Mouse (Mus musculus): ENCODE results near the gene Cnn2. TPM values are rescaled to one million over a fixed set of nuclear protein-coding genes. Genes with fewer than 3 reads are reported as not detected.

Gene Cnn2
- total RNA-seq, 2 experiments from 2014 or later, result 5.4 to 5.6 TPM

DNA sequence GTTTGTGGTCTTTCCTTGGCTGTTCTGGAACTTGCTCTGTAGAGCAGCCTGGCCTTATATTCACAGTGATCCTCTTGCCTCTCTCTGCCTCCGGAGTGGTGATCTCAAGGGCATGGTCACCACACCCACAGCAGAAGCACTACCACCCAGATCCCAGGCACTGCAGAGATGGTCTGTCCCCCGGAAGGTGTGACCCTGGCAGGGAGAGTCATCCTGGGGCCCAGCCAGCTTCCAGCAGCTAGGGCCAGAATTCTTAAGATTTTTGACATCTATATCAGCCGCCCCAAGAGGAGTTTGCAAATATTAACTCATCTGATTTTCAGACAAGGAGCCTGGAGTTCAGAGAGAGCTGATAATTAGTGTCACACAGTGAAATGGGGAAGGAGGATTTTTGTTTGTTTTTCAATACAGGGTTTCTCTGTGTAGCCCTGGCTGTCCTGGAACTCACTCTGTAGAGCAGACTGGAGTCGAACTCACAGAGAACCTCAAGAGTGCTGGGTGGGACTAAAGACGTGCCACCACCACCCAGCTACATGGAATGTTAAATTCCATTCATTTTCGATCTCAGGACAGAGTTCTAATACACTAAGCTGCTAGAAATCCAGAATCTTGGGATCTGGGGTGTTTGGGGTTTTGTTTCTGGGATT lies 2.0 kb upstream of the Cnn2 start:
- H3K4me3 ChIP-seq, result peak overlapping the region; percentile 79
- H3K27ac ChIP-seq, result peak overlapping the region; percentile 99
- no peak for TF ChIP-seq CTCF (conservative IDR thresholded peaks at IDR 0.05)
- DNase-seq (ENCODE audit: low spot score in 2 of 2), result no peak

DNA sequence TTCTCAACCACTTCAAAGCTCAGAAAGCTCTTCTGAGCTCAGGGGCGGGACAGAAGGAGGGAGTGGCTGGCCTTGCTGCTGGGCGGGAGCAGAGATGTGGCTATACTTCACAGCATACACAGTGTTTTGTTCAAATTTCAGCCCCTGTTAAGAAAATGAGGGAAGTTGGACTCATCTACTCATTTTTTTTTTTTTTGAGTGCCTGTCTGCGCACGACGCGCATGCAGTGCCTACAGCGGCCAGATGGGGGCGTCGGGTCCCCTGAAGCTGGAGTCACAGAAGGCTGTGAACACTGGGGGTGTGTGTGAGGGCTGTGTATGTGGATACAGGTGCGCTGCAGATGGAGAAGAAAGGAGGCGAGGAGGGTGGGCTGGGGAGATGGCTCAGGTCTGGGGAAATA lies 1.4 kb upstream of the Cnn2 start:
- Histone ChIP-seq H3K4me3 (peak overlapping the region; percentile 20; the same call in 1 of the 2 replicates), H3K27ac (peak overlapping the region; percentile 99)
- TF ChIP-seq CTCF (conservative IDR thresholded peaks at IDR 0.05), result peak; percentile 94
- DNase-seq (ENCODE audit: low spot score in 2 of 2), result peak; percentile 79 to 88

DNA sequence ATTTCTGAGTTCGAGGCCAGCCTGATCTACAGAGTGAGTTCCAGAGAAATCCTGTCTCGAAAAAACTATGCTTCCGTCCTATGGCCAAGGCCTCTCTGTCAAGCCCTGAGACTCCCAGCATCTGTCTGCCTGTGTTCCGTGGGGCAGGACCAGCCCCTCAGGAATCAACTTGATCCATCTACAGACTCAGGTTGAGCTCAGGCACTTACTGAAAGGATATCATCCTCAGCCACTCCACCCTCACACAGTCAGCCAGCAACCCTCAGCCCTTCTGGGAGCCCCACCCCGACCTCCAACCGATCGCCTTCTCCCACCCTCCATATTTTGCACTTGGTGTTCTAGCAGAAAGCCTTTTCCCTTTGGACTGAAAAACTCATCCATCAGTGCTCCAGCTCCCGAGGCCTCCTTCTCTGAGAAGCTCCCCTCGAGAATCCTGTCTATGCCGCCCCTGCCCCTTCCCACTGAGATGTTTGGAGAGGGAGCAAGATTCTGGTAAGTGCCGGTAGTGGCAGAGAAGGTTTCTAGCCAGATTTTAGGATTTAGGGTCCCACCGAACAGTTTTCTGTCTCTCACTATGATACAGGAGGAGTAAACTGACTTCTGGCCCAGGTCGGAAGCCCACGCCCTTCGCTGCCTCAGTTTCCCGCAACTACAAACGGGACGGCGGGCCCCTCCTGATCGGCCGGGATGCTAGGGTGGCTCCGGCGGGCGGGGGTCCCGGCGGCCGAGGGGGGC lies 446 bp upstream of the Cnn2 start:
- no peak for TF ChIP-seq CTCF (conservative IDR thresholded peaks at IDR 0.05)
- H3K27ac ChIP-seq, result peak overlapping the region; percentile 64
- H3K4me3 ChIP-seq, result peak overlapping the region; percentile 54
- no peak for DNase-seq (ENCODE audit: low spot score in 2 of 2)

DNA sequence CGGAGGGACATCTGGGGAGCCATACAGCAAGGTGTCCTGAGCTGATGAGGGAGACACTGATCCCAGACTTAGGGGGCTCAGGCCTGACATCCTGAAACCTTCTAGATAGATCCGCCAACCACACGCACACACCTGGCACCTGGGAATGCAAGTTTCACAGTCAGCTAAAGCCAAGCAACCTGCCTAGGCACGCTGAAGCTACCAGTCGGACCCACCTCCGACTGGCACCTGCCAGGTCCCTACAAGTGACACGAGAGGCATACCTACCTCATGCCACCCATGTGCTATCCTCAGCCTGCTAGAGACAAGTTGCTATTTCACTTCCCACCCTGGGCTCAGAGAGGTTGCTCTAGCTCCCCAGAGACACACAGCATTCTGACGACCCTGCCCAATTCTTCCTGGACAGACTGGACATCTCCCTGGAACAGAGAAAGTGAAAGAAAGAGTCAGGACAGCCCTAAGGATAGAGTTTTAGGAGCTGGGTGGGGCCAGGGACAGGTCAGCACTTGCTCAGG lies 945 bp downstream of the Cnn2 start:
- TF ChIP-seq CTCF (conservative IDR thresholded peaks at IDR 0.05), result no peak
- peak overlapping the region; percentile 54; the same call in 1 of the 2 replicates for H3K4me3 ChIP-seq
- no peak overlapping the region for H3K27ac ChIP-seq
- DNase-seq (ENCODE audit: low spot score in 2 of 2), result no peak

DNA sequence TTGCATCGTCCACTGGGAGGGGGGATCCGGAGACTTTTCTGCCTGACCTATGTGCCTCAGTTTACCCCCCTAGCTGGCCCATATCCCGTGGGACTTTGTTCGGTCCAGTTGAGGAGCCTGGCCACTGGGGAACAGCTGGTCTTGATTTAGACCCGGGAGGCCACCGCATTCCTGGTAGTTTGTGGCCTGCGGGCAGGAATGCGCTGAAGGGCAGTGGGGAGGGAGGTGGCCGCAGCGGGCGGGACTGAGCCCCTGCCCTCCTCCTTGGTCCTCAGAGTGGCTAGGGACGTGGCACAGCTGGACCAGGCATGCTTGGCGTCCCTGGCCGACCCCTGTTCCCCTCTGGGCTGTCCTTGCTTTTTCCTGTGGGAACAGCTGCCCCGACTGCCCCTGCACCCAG lies 1.5 kb downstream of the Cnn2 start:
- Histone ChIP-seq H3K27ac (no peak overlapping the region), H3K4me3 (no peak overlapping the region)
- DNase-seq (ENCODE audit: low spot score in 2 of 2), result no peak
- TF ChIP-seq CTCF (conservative IDR thresholded peaks at IDR 0.05), result no peak

DNA sequence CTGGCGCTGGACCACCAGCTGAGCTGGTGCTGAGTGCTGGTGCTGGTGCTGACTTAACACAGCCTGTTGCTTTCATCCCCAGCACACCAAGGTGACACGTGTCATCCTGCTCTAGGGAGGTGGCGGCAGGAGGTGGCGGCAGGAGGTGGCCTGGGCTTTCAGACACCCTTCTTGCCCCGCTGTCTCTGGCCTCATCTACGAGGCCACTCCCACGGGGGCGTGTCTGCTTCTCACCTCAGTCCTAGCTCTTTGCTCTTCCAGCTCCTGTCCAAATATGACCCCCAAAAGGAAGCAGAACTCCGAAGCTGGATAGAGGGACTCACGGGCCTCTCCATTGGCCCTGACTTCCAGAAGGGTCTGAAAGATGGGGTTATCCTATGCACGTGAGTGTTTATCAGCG lies 2.7 kb downstream of the Cnn2 start:
- DNase-seq (ENCODE audit: low spot score in 2 of 2), result no peak
- no peak overlapping the region for H3K4me3 ChIP-seq
- TF ChIP-seq CTCF (conservative IDR thresholded peaks at IDR 0.05), result no peak
- H3K27ac ChIP-seq, result no peak overlapping the region

DNA sequence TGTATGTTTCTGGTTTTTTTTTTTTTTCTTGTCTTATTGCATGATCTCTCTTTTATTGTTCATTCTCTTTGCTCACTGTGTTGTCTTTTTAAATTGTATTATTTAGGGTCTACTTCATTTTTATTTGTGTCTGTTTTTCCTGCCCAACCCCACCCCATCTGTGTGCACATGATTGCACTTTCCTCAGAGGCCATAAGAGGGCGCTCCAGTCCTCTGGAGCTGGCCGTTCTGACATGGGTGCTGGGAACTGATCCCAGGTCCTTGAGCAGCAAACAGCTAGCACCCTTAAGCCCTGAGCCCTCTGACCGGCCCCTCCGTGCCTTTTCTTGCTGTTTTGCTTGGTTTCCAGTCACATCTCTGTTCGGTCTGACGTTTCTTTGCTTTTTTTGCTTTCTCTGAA lies 3.2 kb downstream of the Cnn2 start:
- peak; percentile 55 for TF ChIP-seq CTCF (conservative IDR thresholded peaks at IDR 0.05)
- no peak for DNase-seq (ENCODE audit: low spot score in 2 of 2)

DNA sequence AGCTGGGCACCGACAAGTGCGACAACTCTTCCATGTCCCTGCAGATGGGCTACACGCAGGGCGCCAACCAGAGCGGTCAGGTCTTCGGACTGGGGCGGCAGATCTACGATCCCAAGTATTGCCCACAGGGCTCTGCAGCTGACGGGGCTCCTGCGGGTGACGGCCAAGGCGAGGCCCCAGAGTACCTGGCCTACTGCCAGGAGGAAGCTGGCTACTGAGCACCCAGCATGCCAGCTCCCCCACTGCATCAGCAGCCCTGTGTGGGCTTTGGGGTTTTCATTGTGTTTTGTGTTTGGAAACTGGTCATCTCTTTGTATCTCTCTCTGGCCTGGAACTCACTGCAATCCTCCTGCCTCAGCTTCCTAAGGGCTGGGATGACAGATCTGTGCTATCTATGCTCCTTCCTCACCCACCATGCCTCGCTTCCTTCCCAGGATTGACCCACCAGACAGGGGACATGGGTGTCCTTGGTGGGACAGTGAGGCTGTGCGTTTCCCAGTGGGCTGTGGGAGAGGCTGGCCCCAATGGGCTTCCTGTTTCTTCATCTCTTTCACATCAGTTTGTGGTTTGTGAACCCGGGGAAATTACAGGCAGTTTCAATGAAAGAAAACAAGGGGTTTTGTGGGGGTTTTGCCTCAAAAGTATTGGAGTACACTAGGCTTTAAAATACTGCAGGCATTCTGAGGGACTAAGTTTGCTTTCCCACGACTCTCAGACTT lies 6.2 kb downstream of the Cnn2 start:
- TF ChIP-seq CTCF (conservative IDR thresholded peaks at IDR 0.05), result no peak

More for the DNA sequence above, 3.2 kb downstream of the Cnn2 start:
- no peak overlapping the region for H3K4me3 ChIP-seq
- no peak overlapping the region for H3K27ac ChIP-seq

DNA sequence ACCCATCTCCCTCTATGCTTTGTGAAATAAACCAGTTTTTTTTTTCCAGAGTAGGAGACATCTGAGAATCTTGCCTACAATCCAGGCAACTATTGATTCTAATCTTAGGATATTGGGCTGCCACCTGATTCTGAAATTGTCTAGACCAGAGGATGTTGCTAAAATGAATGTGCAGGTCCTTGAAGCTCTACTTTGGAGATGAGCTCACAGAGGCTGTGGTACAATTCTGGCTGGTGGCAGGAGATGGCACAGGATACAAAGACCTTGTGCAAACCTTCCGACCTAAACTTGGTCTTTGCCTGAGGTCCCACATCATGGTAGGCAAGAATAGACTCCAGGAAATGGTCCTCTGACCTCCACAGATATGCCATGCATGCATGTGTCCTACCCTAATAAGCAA lies 7.3 kb downstream of the Cnn2 start:
- no peak for DNase-seq (ENCODE audit: low spot score in 2 of 2)
- TF ChIP-seq CTCF (conservative IDR thresholded peaks at IDR 0.05), result no peak
- peak overlapping the region; percentile 56; the same call in 1 of the 2 replicates for H3K27ac ChIP-seq
- H3K4me3 ChIP-seq, result no peak overlapping the region

More for the DNA sequence above, 6.2 kb downstream of the Cnn2 start:
- H3K4me3 ChIP-seq, result no peak overlapping the region
- no peak for DNase-seq (ENCODE audit: low spot score in 2 of 2)
- no peak overlapping the region for H3K27ac ChIP-seq

DNA sequence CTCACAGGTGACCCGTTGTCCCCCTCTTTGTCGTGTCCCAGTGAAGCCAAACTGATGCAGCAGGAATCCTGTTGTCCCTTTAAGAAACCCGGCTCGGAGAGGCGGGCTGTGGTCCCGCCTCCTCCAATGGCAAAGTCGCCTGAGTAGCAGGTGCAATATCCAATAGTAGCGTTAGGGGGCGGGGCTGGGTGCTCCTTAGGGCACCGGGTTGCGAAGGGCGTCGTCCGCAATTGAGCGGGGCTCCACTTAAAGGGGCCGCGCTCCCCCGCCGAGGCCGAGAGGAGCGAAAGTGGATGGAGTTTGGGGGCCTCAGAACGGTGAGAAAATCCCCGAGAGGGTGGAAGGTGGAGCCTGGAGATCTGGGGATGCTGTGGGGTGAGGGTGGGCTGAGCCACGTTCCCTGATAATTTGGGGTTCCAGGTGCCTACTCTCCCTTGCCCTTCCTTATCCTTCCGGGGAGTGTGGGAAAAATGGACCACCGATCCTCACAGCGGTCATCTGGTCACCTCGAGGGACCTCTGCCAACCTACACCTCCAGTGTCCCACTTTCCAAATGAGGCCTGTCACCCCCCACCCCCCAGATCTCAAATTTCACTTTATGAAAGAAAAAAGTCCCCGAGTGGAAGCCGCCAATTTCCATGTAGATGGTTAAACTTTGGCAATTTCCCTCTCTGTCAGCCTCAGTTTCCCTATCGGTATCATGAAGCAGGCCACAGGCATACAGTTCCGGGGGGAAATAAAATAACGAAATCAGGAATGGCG lies 8.1 kb downstream of the Cnn2 start, which contains the start of gene Abca7:
Abca7 (plus strand) TSS at position 223 of the 762 bp plus-strand sequence.
- peak; percentile 50 for TF ChIP-seq CTCF (conservative IDR thresholded peaks at IDR 0.05)
- peak within 1 kb of the TSS; percentile 63 for H3K4me3 ChIP-seq
- peak; percentile 92 to 98 for DNase-seq (ENCODE audit: low spot score in 2 of 2)
- peak within 1 kb of the TSS; percentile 85 for H3K27ac ChIP-seq

DNA sequence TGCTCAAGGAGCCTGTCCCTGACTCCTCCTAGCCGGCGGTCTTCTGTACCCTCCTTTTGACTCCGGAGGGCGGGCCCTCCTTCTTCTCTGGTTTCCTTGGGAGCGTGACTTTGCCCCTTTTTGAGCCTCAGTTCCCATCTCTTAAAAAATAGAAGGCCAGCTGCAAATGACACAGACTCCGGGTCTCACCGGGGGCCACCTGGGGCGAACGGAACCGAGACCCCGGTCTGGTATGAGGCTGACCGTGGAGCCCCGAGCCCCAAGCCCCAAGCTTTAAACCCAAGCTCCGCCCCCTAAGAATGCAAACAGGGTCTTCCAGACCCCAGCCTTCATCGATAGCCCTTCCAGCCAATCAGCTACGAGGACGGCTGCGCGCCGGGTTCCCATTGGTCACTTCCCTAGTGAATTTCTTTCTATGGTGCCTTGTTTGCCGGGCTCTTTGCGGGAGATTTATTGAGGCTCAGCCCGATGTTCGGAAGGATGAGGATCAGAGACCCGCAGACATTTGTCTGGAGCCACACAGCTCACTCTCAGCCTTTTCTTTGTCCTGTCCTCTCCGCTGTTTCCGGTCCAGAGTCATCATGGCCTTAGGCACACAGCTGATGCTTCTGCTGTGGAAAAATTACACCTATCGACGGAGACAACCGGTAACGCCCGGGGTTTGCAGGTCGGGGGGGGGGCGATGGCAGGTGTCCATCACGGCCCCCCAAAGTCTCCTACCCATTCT lies 8.8 kb downstream of the Cnn2 start:
- Histone ChIP-seq H3K27ac (0 out of 2 replicates have a peak overlapping the region, but pooled peaks have one; percentile 9), H3K4me3 (peak overlapping the region; percentile 63)
- DNase-seq (ENCODE audit: low spot score in 2 of 2), result peak; percentile 45 to 48
- no peak for TF ChIP-seq CTCF (conservative IDR thresholded peaks at IDR 0.05)

DNA sequence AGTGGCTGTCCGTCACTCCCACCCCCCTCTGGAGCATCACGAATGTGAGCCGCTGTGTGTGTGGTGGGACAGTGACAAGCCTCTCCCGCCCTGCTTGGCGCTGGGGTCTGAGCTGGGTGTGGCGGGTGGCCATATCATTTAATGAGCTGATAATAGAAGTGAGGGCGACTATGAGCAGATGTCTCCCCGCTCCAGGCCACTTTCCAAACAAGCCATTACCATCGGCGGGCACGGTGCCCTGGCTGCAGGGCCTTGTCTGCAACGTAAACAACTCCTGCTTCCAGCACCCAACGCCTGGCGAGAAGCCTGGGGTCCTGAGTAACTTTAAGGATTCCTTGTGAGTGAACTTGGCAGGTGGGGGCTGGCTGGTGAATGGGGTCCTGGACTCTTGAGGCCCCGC lies 9.4 kb downstream of the Cnn2 start:
- peak overlapping the region; percentile 63 for H3K4me3 ChIP-seq
- DNase-seq (ENCODE audit: low spot score in 2 of 2), result no peak
- no peak overlapping the region for H3K27ac ChIP-seq
- TF ChIP-seq CTCF (conservative IDR thresholded peaks at IDR 0.05), result no peak

Data from layer of hippocampus, adult 2 months (tissue).